Mouse (Mus musculus): ENCODE measurements around the gene Arl5c.

- TF ChIP-seq POLR2A (IDR thresholded peaks at IDR 0.05; ENCODE audit: borderline replicate concordance, insufficient read depth, low read length) (no peak), CTCF (IDR thresholded peaks at IDR 0.05; ENCODE audit: borderline replicate concordance, insufficient read depth, low read depth, low read length) (no peak)
Observed at GRCm38 (mm10) chr11:98001986-98002385, 6.0 kb upstream of the Arl5c start.

Data from cerebellum, adult 2 months (tissue).